Mouse (Mus musculus): ENCODE measurements at regions not wholly inside any gene's neighbourhood (a gene's known extent, or its start where the extent isn't known, plus 50 kb on each side); places are given as distances from the start of the nearest gene placed in this dataset. TPM values are rescaled to one million over a fixed set of nuclear protein-coding genes. Genes with fewer than 3 reads are reported as not detected.

Small RNA genes lying in the stretch of these regions (microRNA-seq; reads per million reads assigned to microRNA genes)
- gene Mir8117 (ENCODE audit: borderline number of aligned reads) = not detected
